Mouse (Mus musculus): ENCODE results near the gene S1pr4.

S1pr4 gene

GRCm38 (mm10) chr10:81500032-81500431 is at the start of gene S1pr4:
Gene S1pr4 (minus strand): TSS chr10:81500132.
- no peak for DNase-seq (ENCODE audit: low read depth, low spot score)

- no peak for DNase-seq (ENCODE audit: low read depth, low spot score)
Observed at GRCm38 (mm10) chr10:81548944-81549343, 49.0 kb upstream of the S1pr4 start.

- no peak for DNase-seq (ENCODE audit: low read depth, low spot score)
Observed at GRCm38 (mm10) chr10:81546788-81547571, 47.0 kb upstream of the S1pr4 start.

- DNase-seq (ENCODE audit: low read depth, low spot score): no peak
Observed at GRCm38 (mm10) chr10:81546332-81546731, 46.4 kb upstream of the S1pr4 start.

DNA sequence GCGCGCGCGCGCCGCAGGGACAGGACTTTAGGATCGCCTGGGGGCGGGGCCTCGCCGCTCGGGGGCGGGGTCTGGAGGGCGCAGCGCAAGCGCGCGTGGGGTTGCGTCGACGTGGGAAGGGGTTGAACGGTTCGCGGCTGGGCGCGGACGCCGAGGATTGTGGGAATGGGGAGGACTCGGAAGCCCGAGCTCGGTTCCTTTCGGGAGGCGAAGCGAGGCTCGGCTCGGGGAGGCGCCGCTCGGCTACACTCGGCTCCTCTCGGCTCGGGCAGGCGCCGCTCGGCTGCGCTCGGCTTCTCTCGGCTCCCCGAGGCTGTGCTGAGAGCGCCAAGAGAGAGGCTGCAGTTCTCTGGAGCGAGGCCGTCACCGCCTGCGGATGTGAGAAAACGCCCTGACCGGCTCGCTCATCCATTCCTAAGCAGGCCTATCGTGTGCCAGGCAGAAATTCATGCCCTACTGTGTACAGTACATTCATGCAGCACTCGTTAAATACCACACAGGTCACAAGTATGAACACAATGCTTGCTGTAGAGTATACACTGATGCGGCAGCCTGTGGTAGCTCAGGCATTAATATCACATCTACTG is 45.3 kb upstream of the S1pr4 start, which contains the start of gene Gna11:
Gene Gna11, minus strand, starts transcription at position 30 of the 587 bp plus-strand sequence.
- peak; percentile 99 for DNase-seq (ENCODE audit: low read depth, low spot score)

- no peak for DNase-seq (ENCODE audit: low read depth, low spot score)
Observed at GRCm38 (mm10) chr10:81544296-81545160, 44.6 kb upstream of the S1pr4 start.

GRCm38 (mm10) chr10:81543633-81544032 is 43.7 kb upstream of the S1pr4 start:
- DNase-seq (ENCODE audit: low read depth, low spot score): no peak

GRCm38 (mm10) chr10:81542727-81543460 is 43.0 kb upstream of the S1pr4 start:
- DNase-seq (ENCODE audit: low read depth, low spot score): no peak

GRCm38 (mm10) chr10:81541803-81542202 is 41.9 kb upstream of the S1pr4 start:
- no peak for DNase-seq (ENCODE audit: low read depth, low spot score)

DNA sequence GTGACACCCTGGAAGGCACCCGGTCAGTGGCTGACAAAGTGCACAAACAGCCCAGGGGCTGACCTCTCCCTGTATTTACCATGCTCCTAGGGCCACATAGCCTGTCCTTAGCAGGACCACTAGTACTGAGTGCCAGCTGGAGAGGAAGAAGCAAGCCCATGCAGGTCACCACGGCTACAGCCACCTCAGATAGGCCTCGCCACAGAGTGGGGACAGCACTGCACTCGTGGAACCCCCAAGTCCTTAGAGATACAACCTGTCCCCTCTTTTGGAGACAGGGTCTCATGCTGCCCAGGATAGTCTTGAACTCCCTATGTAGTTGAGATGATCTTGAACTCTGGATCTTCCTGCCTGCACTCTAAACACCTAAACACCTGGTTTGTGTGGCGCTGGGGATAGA is 41.4 kb upstream of the S1pr4 start:
- DNase-seq (ENCODE audit: low read depth, low spot score): no peak

DNA sequence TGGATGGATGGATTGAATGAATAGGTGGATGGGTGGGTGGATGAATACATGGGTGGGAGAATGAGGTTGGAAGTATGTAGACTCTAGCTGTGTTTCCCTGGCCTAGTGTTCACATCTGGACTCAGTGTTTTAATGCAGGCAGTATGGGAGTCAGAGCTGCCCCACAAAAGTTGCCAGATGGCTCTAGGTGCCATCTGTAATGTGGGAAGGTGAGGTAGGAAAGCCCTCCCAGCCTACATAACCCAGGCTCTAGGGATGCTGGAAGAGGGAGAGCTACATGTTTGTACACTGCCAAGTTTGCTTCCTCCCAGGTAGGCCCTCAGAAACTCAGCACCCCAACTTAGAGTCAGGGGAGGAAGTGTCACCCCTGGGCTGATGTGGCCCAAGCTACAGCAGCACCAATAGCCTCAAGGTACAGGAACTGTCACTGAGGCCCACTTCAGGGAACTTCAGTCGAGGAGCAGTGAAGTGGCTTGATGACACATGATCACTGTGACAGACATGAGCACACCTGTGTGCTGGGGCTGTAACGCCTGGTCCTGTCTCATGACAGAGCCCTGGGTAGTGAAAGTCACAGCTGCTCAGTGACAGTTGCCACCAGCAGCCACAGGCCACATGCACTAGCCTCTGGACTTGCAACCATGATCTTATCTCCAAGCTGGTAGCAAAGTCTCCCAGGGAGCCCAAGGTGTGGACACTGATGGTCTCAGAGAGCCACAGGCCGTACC is 38.6 kb upstream of the S1pr4 start:
- DNase-seq (ENCODE audit: low read depth, low spot score): no peak

- peak; percentile 37 for DNase-seq (ENCODE audit: low read depth, low spot score)
Observed at GRCm38 (mm10) chr10:81537429-81537828, 37.5 kb upstream of the S1pr4 start.

DNA sequence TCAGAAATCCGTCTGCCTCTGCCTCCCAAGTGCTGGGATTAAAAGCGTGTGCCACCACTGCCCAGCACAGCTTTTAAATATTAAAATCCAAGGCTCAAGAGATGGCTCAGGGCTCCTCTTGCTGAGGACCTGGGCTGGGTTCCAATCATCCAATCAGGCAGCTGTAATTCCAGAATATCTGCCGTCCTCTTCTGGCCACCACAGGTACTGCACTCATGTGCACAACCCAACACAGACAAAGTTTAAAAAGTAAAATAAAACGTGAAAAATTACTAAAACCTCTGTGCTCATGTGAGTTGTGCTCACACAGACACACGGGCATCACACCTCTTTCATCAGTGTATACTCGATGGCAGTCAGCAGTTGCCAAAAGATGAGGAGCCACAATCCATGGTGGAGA is 36.8 kb upstream of the S1pr4 start:
- peak; percentile 42 for DNase-seq (ENCODE audit: low read depth, low spot score)

GRCm38 (mm10) chr10:81534826-81535225 is 34.9 kb upstream of the S1pr4 start:
- no peak for DNase-seq (ENCODE audit: low read depth, low spot score)

- peak; percentile 93 for DNase-seq (ENCODE audit: low read depth, low spot score)
Observed at GRCm38 (mm10) chr10:81526779-81527178, 26.8 kb upstream of the S1pr4 start.

DNA sequence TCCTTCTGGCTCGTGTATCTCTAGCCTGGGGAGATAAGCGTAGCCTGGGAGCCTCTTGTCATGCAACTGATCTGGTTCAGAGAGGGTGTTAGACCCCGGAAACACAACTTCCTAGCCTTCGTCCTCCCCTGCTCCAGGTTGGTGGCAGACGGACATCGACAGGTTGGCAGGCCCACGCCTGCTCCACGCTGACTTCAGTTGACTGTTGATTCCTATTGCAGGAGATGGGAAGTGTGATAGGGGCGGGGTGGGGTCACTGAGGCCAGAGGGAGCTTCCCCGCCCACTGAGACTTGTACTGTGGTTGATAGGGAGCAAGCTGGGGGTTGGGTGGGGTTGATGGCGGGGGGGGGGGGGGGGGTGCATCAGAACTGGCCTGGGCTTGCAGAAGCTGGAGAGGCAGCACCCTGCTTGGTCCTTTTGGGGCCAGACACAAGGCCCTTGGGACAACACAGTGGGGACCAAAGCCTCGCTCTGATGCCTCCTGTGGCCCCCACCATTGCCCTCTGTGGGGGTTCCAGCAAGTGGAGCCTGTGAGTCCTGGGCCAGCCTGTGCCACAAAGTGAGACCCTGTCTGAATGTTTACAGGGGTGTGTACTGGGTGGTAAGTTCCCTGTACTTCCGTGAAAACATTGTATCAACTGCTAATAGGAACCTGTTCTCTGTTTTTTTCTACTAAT is 25.2 kb upstream of the S1pr4 start:
- no peak for DNase-seq (ENCODE audit: low read depth, low spot score)

DNA sequence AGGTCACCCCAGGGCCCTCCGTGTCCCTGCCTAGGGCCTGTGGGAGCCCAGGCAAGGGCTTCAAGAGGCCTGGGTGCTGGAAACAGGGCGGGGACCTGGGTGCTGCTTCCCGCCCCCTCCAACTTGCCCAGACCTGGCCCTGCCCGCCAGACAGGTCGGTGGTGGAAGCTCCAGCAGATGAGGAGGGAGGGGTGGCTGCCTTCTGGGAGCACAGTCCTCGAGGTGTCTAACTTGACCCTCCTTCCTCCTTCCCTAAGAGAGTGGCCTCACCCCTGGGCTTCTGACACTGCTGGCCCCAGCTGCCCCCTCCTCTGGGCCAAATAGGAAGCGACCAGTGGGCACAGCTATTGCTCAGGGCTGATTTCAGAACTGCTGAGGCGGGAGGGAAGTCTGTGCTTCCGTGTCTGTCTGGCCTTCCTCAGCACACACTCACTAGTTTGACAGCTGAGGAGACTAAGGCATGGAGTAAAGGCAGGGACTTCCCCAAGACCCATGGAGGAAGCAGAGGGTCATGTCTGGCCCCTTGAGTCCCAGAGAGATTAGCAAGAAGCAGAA is 24.2 kb upstream of the S1pr4 start, which contains the start of gene Gna15:
Gene Gna15, minus strand, starts transcription at position 175 of the 555 bp plus-strand sequence.
- peak; percentile 53 for DNase-seq (ENCODE audit: low read depth, low spot score)

- peak; percentile 56 for DNase-seq (ENCODE audit: low read depth, low spot score)
Observed at GRCm38 (mm10) chr10:81523570-81523969, 23.6 kb upstream of the S1pr4 start.

GRCm38 (mm10) chr10:81523142-81523541 is 23.2 kb upstream of the S1pr4 start:
- no peak for DNase-seq (ENCODE audit: low read depth, low spot score)

- DNase-seq (ENCODE audit: low read depth, low spot score): no peak
Observed at GRCm38 (mm10) chr10:81519978-81520365, 20.0 kb upstream of the S1pr4 start.

Measured in CD4-positive, CD25-positive, alpha-beta regulatory T cell, adult 2 months (primary cell).